Mouse (Mus musculus) midbrain, embryonic 16.5 days (tissue): ENCODE measurements around the gene Gm49322. TPM values are rescaled to one million over a fixed set of nuclear protein-coding genes. Genes with fewer than 3 reads are reported as not detected.

Source experiments
- ATAC-seq: fragments of 200-750 bp; cut with Nextera tagmentation; 2 replicates; pipeline ENCODE4 v1.8.0; 2017; ENCODE audit warnings: moderate TSS enrichment
- H3K27ac ChIP-seq: fragments of 300-500 bp; sonication (generic); 2 replicates; pipeline ENCODE4 v1.5.1; 2014; ENCODE audit warnings: mild to moderate bottlenecking, low read length, mixed read lengths
- H3K27me3 ChIP-seq: fragments of 300-500 bp; sonication (generic); 2 replicates; pipeline ENCODE4 v1.6.1; 2014; ENCODE audit warnings: low read depth, low read length, mixed read lengths; ENCODE audit not compliant: control insufficient read depth, insufficient read depth
- H3K36me3 ChIP-seq: fragments of 300-500 bp; sonication (generic); 2 replicates; pipeline ENCODE4 v1.6.1; 2014; ENCODE audit warnings: mild to moderate bottlenecking, low read length, moderate library complexity, mixed read lengths; ENCODE audit not compliant: control insufficient read depth, insufficient read depth
- H3K4me1 ChIP-seq: fragments of 300-500 bp; sonication (generic); 2 replicates; pipeline ENCODE4 v1.6.1; 2014; ENCODE audit warnings: mild to moderate bottlenecking, low read length, mixed read lengths; ENCODE audit not compliant: control insufficient read depth, insufficient read depth
- H3K4me2 ChIP-seq: fragments of 300-500 bp; sonication (generic); 2 replicates; pipeline ENCODE4 v1.6.1; 2014; ENCODE audit warnings: mild to moderate bottlenecking, low read length, mixed read lengths
- H3K4me3 ChIP-seq: fragments of 300-500 bp; sonication (generic); 2 replicates; pipeline ENCODE4 v1.5.1; 2014; ENCODE audit warnings: low read depth, mild to moderate bottlenecking, low read length, moderate library complexity, mixed read lengths
- H3K9ac ChIP-seq: fragments of 300-500 bp; sonication (generic); 2 replicates; pipeline ENCODE4 v1.6.1; 2014; ENCODE audit warnings: low read depth, low read length, mixed read lengths
- H3K9me3 ChIP-seq: fragments of 300-500 bp; sonication (generic); replicated peaks from 2 replicates; pipeline ENCODE4 v1.6.1; 2014; ENCODE audit warnings: mild to moderate bottlenecking, low read length, mixed read lengths; ENCODE audit not compliant: control insufficient read depth, poor library complexity, severe bottlenecking
- WGBS: fragments of 180-500 bp; shearing (Covaris S2); extraction: QIAGEN DNeasy Blood & Tissue Kit; methylation state at CpG from one replicate; pipeline ENCODE4 v1.1.7; 2014; 5-methylcytosine and 5-hydroxymethylcytosine counted together
- polyA plus RNA-seq: library from polyadenylated mRNA; unstranded; fragments of >200 nt; fragmentation: Nextera tagmentation; extraction: Ambion mirVana; gene quantifications from 2 replicates; pipeline ENCODE4 v1.2.1, GENCODE M21; 2015

The Gm49322 gene
- polyA plus RNA-seq, 1 experiment from 2014 or later, result 3.0 TPM

DNA sequence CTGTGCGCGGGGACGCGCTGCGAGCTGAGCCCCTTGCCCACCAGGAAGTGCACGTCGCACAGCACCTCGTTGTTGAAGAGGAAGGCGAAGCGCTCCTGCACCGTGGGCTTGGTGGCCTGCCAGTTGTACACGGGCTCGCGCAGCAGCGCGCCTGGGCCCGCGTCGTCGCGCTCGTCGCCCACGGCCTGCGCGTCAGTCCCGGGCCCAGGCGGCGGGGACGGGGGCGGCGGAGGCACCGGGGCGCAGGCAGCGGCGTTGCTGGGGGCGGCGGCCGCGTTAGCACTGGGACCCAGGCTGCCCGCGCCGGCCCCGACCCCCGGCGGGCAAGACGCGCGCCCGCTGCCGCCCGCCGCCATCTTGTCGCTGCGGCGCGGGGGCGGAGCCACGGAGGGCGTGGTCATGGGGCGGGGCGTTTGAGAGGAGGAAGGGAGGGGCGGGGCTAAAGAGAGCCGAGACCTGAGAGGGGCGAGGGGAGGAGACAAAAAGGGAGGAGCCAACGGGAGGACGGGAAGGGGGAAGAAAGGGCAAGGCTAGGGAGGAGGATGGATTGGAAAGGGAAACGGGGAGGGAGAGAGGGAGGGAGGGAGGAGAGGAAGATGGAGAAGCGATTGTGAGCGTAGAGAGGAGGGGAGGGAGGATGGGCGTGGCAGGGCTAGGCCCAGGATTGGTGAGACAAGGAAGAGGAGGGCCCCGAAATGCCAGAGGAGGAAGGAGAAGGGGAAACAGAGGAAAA, 50.5 kb downstream of the Gm49322 start:
- Histone ChIP-seq H3K4me1 (peaks cover 26% of the 10 kb centered on the region), H3K27me3 (no peaks in the 10 kb centered on the region), H3K27ac (peak overlapping the region; percentile 87), H3K4me2 (peak overlapping the region; percentile 92), H3K4me3 (peak overlapping the region; percentile 73), H3K9me3 (no peaks in the 10 kb centered on the region), H3K9ac (peak overlapping the region; percentile 95), H3K36me3 (no peaks in the 10 kb centered on the region)
- WGBS, result under 1% methylated on average over 62 of the region's 72 CpGs
- ATAC-seq, result peak; percentile 82

DNA sequence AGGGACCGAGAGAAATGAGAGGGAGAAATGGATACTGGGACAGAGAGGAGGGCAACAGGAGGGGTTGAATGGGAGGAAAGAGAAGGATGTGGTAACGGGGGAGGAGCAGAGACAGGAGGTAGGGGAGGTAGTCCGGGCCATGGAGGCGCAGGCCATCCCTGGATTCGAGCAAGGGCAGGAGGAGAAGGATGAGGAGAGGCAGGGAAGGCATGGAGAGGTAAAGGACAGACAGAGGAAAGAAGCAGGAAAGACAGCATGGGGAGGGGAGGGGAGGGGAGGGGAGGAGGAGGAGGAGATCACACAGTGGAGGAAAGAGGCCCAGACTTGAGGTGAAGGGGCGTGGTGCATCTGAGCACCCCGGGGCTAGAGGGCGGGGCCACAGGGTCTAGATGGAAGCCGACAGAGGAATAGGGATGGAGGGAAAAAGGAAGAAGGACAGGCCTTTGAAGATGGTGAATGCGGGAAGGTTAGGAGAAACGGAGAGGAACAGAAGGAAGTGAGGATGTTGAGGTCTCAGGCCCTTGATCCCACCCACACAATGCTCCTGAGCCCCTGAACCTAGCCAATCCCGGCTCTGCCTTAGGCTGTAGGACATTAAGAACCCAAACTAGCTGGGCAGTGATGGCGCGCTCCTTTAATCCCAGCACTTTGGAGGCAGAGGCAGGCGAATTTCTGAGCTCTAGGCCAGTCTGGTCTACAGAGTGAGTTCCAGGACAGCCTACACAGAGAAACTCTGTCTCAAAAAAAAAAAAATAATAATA, 51.2 kb downstream of the Gm49322 start, which contains the start of gene Btbd2:
Gene Btbd2, minus strand, starts transcription at position 209 of the 761 bp plus-strand sequence.
- Histone ChIP-seq H3K9ac (peak within 1 kb of the TSS; percentile 95), H3K36me3 (no peaks in the 10 kb centered on the region), H3K4me2 (peak within 1 kb of the TSS; percentile 92), H3K4me1 (peaks cover 26% of the 10 kb centered on the region), H3K27me3 (no peaks in the 10 kb centered on the region), H3K27ac (peak within 1 kb of the TSS; percentile 87), H3K9me3 (no peaks in the 10 kb centered on the region), H3K4me3 (peak within 1 kb of the TSS; percentile 73)
- 20% methylated on average over 15 of the region's 15 CpGs for WGBS
- ATAC-seq, result peak; percentile 49

DNA sequence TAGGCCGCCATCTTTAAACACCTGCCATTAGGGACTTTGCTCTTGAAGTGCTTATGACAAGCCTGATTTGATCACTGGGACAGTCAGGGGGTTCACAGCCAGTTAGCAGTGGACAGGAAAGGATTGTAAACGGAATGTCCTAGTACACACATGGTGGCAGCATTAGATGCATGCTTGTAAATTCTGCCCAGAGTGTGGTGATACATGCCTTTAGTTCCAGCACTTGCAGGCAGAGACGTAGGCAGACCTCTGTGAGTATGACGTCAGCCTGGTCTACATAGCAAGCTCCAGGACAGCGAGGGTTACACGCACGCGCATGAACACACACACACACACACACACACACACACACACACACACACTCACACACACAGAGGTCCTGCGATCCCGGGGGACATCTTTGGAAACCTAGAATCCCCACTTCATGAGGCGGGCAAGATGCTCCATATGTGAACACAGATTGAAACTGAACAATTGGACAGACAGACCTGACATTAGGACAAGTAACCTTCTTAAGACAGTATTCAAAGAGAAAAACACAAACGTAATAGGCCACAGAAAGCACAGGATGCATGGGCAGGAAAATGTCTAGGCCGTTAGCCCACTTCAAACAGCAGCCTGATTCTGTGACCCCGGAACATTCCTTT, 52.5 kb downstream of the Gm49322 start:
- no peak overlapping the region for H3K27ac ChIP-seq
- ATAC-seq, result no peak
- no peaks in the 10 kb centered on the region for H3K27me3 ChIP-seq
- H3K4me3 ChIP-seq, result no peak overlapping the region
- no peak overlapping the region for H3K9ac ChIP-seq
- H3K36me3 ChIP-seq, result no peaks in the 10 kb centered on the region
- H3K4me1 ChIP-seq, result peaks cover 26% of the 10 kb centered on the region
- H3K9me3 ChIP-seq, result no peaks in the 10 kb centered on the region
- no peak overlapping the region for H3K4me2 ChIP-seq
- WGBS, result 87% methylated on average over 14 of the region's 14 CpGs

DNA sequence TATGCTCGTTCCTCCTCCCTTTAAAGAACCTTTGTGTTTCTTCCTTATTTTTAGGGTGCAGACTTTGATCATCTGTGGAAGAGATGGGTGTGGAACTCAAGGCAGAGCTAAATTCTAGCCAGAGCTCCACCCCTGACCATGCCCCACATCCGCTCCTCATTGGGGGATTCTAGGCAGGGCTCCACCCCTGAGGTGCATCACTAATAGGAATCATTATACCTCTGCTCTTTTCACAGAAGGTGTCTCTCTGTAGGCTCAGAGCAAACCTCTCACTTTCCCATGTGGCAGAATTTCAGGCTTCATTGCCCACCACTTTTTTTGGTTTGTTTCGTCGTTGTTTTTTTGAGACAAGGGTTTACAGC, 53.0 kb downstream of the Gm49322 start:
- 70% methylated on average over 4 of the region's 4 CpGs for WGBS
- H3K9ac ChIP-seq, result no peak overlapping the region

DNA sequence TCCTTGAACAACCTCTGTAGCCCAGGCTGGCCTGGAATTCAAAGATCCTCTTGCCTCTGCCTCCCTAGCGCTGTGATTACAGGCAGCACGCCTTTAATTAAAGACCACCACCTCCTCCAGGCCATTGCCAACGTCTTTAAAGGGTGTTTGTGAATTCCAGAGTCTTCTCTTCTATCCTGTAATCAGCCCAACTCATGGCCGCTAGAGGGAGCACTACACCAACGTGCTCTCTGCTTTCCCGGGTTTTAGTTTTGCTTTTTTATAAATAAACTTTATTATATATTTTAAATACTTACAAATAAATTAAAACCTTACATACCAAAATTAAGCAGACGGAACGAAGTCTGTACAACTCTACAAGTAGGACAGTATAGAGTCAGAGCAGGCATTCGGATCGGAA, 53.4 kb downstream of the Gm49322 start:
- no peaks in the 10 kb centered on the region for H3K27me3 ChIP-seq
- no peak for ATAC-seq
- no peak overlapping the region for H3K27ac ChIP-seq
- no peak overlapping the region for H3K9ac ChIP-seq
- H3K4me2 ChIP-seq, result 0 out of 2 replicates have a peak overlapping the region, but pooled peaks have one; percentile 7
- H3K36me3 ChIP-seq, result no peaks in the 10 kb centered on the region
- WGBS, result 15% methylated on average over 10 of the region's 10 CpGs
- peaks cover 24% of the 10 kb centered on the region for H3K4me1 ChIP-seq
- no peak overlapping the region for H3K4me3 ChIP-seq
- no peaks in the 10 kb centered on the region for H3K9me3 ChIP-seq

More for the DNA sequence above, 53.0 kb downstream of the Gm49322 start:
- H3K36me3 ChIP-seq, result no peaks in the 10 kb centered on the region
- H3K4me3 ChIP-seq, result no peak overlapping the region
- no peaks in the 10 kb centered on the region for H3K9me3 ChIP-seq
- peaks cover 24% of the 10 kb centered on the region for H3K4me1 ChIP-seq
- ATAC-seq, result no peak
- H3K4me2 ChIP-seq, result no peak overlapping the region
- no peak overlapping the region for H3K27ac ChIP-seq
- no peaks in the 10 kb centered on the region for H3K27me3 ChIP-seq

DNA sequence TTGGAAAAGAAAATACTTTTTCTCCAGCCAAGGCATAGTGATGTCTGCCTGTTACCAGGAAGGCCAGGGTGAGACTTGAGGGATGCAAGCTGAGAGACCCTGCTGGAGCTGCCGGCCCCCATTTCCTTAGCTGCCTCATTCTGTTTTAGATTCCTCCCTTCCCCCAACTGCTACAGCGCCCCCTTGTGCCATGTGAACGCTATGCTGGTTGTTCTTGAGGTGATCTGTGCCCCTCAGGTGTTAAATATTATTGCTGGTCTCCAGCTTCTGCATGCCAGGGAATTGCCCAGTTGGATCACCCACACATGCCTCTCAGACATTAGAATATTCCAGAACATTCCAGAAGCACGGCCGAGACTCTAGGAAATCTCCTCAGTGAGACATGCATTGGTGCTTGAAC, 55.3 kb downstream of the Gm49322 start:
- Histone ChIP-seq H3K4me1 (peaks cover 8% of the 10 kb centered on the region), H3K9me3 (no peaks in the 10 kb centered on the region), H3K9ac (no peak overlapping the region), H3K4me3 (no peak overlapping the region), H3K4me2 (no peak overlapping the region), H3K27ac (no peak overlapping the region), H3K27me3 (no peaks in the 10 kb centered on the region), H3K36me3 (peaks cover 3% of the 10 kb centered on the region; the same call in 1 of the 2 replicates)
- WGBS, result 40% methylated on average over 5 of the region's 5 CpGs
- ATAC-seq, result no peak

DNA sequence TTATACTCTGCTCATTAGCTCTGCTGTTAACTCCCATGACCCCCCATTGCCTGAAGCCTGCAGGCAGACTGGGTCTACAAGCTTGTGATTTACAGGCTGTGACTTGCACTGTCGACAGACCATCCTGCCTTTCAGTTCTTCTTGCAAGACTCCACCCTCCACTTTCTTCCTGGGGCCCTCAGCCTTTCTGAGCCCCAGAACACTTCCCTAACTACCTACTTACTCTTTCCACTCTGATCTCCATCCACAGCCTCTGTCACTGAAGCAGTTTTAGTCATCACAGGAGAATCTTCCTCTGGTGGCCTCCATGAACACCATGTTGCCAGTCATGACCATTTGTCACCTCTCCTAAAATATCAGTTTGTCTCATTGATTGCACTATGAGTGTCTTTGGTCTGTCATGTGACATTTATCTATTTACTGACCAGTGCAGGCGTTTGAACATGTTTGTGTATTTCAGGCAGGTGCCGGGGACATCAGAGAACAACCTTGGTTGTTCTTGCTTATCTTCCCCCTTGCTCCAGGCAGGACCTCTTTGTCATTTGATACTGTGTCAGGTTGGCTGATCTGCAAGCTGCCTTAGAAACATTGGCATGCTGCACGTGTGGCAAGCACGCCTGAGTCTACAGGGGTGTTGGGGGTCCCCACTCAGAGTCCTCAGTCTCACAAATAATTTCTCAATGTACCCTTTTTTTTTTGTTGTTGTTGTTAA, 57.8 kb downstream of the Gm49322 start:
- H3K4me1 ChIP-seq, result 0 out of 2 replicates have a peak, but pooled peaks cover 2% of the 10 kb centered on the region
- H3K4me3 ChIP-seq, result no peak overlapping the region
- no peak overlapping the region for H3K27ac ChIP-seq
- 77% methylated on average over 5 of the region's 5 CpGs for WGBS
- no peaks in the 10 kb centered on the region for H3K9me3 ChIP-seq
- no peak for ATAC-seq
- no peak overlapping the region for H3K9ac ChIP-seq
- no peak overlapping the region for H3K4me2 ChIP-seq
- peaks cover 23% of the 10 kb centered on the region for H3K36me3 ChIP-seq
- H3K27me3 ChIP-seq, result no peaks in the 10 kb centered on the region

DNA sequence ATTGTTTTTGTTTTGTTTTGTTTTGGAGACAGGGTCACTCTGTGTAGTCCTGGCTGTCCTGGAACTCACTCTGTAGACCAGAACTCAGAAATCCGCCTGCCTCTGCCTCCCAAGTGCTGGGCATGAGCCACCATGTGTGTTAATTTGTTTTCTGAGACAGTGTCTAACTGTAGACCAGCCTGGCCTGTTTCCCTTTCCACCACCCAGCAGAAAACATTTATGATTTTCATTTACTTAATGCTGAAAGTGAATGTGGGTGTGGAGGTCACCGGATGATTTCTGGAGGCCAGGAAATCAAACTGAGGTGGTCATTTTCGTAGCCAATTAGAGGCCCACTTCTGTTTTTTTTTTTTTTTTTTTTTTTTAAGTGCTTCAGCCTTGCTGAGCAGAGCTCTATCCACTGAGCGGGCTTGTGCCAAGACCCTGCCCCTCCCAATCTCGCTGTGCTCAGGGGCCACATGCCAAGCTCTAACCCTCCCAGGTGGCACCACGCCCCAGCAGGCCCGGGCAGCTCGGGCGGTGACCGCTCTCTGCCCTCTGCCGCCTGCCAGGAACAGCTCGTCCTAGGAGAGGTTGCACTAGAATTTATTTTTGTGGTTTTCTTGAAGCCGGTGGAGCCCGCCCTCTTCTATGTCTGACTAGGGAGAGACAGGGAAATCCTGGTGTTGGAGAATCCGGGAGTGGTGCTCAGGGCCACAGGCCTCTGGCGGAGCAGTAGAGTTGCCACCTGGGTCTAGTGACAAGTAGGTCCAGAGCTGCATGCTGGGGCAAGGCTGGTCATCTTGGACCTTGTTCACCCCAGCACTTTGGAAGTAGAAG, 58.6 kb downstream of the Gm49322 start:
- H3K36me3 ChIP-seq, result peaks cover 31% of the 10 kb centered on the region
- H3K9ac ChIP-seq, result no peak overlapping the region
- H3K27me3 ChIP-seq, result no peaks in the 10 kb centered on the region
- H3K4me2 ChIP-seq, result 0 out of 2 replicates have a peak overlapping the region, but pooled peaks have one; percentile 8
- no peaks in the 10 kb centered on the region for H3K9me3 ChIP-seq
- H3K27ac ChIP-seq, result peak overlapping the region; percentile 34
- 53% methylated on average over 16 of the region's 16 CpGs for WGBS
- no peaks in the 10 kb centered on the region for H3K4me1 ChIP-seq
- ATAC-seq, result no peak
- no peak overlapping the region for H3K4me3 ChIP-seq
